Mouse (Mus musculus): ENCODE measurements at regions not wholly inside any gene's neighbourhood (a gene's known extent, or its start where the extent isn't known, plus 50 kb on each side); places are given as distances from the start of the nearest gene placed in this dataset.

DNA sequence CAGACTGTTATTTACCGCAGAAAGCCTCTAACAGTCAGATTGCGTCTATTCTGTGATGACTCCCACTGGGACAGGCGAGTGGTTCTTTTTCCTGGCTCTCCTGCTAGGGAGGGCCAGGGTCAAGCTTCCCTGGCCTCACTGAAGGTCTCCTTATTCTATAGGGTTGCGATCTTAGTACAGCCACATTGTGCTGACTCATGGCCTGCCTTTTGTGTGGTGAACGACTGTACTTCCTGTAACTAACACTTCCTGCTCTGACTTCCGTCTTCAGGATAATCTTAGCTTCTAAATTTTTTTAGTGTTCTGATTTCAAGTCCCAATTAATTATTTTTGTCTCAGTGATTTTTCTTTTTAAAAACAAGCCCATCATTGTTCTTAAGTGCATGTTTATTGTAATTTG, 203.4 kb upstream of the Tbc1d5 start:
- ATAC-seq (ENCODE audit: low FRiP score, low TSS enrichment) = no peak

DNA sequence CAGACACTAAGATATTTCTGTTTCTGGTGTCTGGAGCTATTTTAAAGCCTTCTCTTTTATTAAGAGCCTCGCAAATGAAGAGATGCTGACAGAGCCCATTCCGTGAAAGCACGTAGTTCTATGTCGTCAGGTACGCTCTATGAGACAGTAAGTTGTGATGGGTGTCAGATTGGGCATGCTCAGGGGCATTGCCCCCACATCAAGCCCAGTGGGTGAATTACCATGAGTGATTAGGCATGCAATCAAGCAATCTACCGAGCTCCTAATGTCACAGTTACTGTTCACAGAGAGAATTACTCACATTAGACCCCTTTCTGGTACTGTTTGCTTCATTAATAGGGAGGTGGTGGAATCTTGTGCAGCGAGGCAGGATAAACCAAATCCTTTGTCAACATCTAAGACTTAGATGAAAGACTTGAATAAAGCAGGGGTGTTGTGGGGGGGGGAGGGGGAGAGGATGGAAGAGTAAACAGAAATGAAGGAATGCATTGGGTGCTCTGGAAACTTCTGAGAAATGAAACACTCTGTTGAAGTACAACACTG, 192.9 kb upstream of the Tbc1d5 start:
- Histone ChIP-seq H3K4me1 (ENCODE audit: insufficient read depth, low read length) (0 out of 2 replicates have a peak, but pooled peaks cover 4% of the 10 kb centered on the region), H3K27me3 (ENCODE audit: insufficient read depth, low read length) (no peaks in the 10 kb centered on the region), H3K9ac (replicated peaks; ENCODE audit: low read length) (no peak overlapping the region), H3K36me3 (ENCODE audit: insufficient read depth, low read length) (no peaks in the 10 kb centered on the region), H3K4me2 (replicated peaks; ENCODE audit: low read depth, low read length) (no peak overlapping the region), H3K27ac (ENCODE audit: low read length) (no peak overlapping the region), H3K9me3 (ENCODE audit: low read length) (no peaks in the 10 kb centered on the region), H3K4me3 (ENCODE audit: low read length) (no peak overlapping the region)
- no peak for ATAC-seq (ENCODE audit: low FRiP score, low TSS enrichment)
- WGBS = 60% methylated on average over 7 of the region's 7 CpGs

More for the DNA sequence above, 203.4 kb upstream of the Tbc1d5 start:
- no peak overlapping the region for H3K27ac ChIP-seq (ENCODE audit: low read length)
- no peak overlapping the region for H3K4me3 ChIP-seq (ENCODE audit: low read length)
- H3K4me1 ChIP-seq (ENCODE audit: insufficient read depth, low read length) = no peaks in the 10 kb centered on the region
- 64% methylated on average over 6 of the region's 6 CpGs for WGBS
- no peak overlapping the region for H3K9ac ChIP-seq (replicated peaks; ENCODE audit: low read length)
- no peaks in the 10 kb centered on the region for H3K9me3 ChIP-seq (ENCODE audit: low read length)
- H3K4me2 ChIP-seq (replicated peaks; ENCODE audit: low read depth, low read length) = no peak overlapping the region
- H3K27me3 ChIP-seq (ENCODE audit: insufficient read depth, low read length) = no peaks in the 10 kb centered on the region
- no peaks in the 10 kb centered on the region for H3K36me3 ChIP-seq (ENCODE audit: insufficient read depth, low read length)

GRCm38 (mm10) chr17:51370990-51371389, 191.8 kb upstream of the Tbc1d5 start:
- Histone ChIP-seq H3K27me3 (ENCODE audit: insufficient read depth, low read length) (no peaks in the 10 kb centered on the region), H3K4me3 (ENCODE audit: low read length) (no peak overlapping the region), H3K27ac (ENCODE audit: low read length) (no peak overlapping the region), H3K9me3 (ENCODE audit: low read length) (no peaks in the 10 kb centered on the region), H3K4me1 (ENCODE audit: insufficient read depth, low read length) (0 out of 2 replicates have a peak, but pooled peaks cover 4% of the 10 kb centered on the region), H3K4me2 (replicated peaks; ENCODE audit: low read depth, low read length) (no peak overlapping the region), H3K9ac (replicated peaks; ENCODE audit: low read length) (no peak overlapping the region), H3K36me3 (ENCODE audit: insufficient read depth, low read length) (no peaks in the 10 kb centered on the region)
- 92% methylated on average over 7 of the region's 7 CpGs for WGBS
- no peak for ATAC-seq (ENCODE audit: low FRiP score, low TSS enrichment)

DNA sequence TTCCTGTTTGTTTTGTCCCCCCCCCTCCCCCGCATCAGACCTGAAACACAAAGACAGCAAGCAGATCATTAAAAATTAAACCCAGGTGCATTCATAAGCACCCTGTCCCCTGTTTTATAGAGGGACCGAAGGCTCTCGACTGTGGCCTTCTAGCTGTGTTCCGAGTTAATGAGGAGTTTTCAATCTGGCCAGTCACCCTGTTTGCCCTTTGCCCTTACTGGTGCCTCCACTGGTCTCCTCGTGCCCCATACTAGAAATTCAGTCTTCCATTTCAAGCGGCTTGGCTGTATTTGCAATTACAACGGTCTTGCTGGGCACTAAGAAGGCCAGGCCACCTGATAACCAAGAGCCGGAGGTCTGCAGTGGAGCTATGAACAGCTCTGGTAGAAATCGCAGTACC, 190.9 kb upstream of the Tbc1d5 start:
- H3K4me2 ChIP-seq (replicated peaks; ENCODE audit: low read depth, low read length) = no peak overlapping the region
- no peaks in the 10 kb centered on the region for H3K36me3 ChIP-seq (ENCODE audit: insufficient read depth, low read length)
- no peaks in the 10 kb centered on the region for H3K27me3 ChIP-seq (ENCODE audit: insufficient read depth, low read length)
- 34% methylated on average over 9 of the region's 9 CpGs for WGBS
- ATAC-seq (ENCODE audit: low FRiP score, low TSS enrichment) = peak; percentile 78
- no peak overlapping the region for H3K4me3 ChIP-seq (ENCODE audit: low read length)
- no peaks in the 10 kb centered on the region for H3K9me3 ChIP-seq (ENCODE audit: low read length)
- no peak overlapping the region for H3K27ac ChIP-seq (ENCODE audit: low read length)
- H3K9ac ChIP-seq (replicated peaks; ENCODE audit: low read length) = no peak overlapping the region
- H3K4me1 ChIP-seq (ENCODE audit: insufficient read depth, low read length) = 0 out of 2 replicates have a peak, but pooled peaks cover 4% of the 10 kb centered on the region

DNA sequence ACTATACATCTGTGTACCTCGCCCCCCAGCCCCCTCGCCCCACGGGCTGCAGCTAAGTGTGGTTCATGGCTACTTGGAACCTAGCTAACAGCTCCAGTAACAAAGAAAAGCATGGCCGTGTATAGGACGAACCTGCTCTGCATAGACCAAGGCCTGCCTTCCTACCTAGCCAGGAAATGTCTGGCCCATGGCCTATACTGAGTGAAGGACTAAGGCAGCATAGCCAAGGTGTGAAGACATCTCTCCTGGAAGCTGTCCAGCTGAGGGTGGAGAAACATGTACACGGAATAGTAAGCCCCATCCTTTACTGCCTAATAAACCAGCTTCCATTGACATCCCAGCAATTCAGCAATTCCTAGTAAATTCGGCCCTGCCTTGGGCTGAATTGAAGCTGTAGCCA, 183.6 kb upstream of the Tbc1d5 start:
- Histone ChIP-seq H3K9ac (replicated peaks; ENCODE audit: low read length) (no peak overlapping the region), H3K4me2 (replicated peaks; ENCODE audit: low read depth, low read length) (no peak overlapping the region), H3K27me3 (ENCODE audit: insufficient read depth, low read length) (no peaks in the 10 kb centered on the region), H3K4me3 (ENCODE audit: low read length) (no peak overlapping the region), H3K9me3 (ENCODE audit: low read length) (no peaks in the 10 kb centered on the region), H3K27ac (ENCODE audit: low read length) (no peak overlapping the region), H3K4me1 (ENCODE audit: insufficient read depth, low read length) (no peaks in the 10 kb centered on the region), H3K36me3 (ENCODE audit: insufficient read depth, low read length) (no peaks in the 10 kb centered on the region)
- 89% methylated on average over 7 of the region's 7 CpGs for WGBS
- ATAC-seq (ENCODE audit: low FRiP score, low TSS enrichment) = no peak

DNA sequence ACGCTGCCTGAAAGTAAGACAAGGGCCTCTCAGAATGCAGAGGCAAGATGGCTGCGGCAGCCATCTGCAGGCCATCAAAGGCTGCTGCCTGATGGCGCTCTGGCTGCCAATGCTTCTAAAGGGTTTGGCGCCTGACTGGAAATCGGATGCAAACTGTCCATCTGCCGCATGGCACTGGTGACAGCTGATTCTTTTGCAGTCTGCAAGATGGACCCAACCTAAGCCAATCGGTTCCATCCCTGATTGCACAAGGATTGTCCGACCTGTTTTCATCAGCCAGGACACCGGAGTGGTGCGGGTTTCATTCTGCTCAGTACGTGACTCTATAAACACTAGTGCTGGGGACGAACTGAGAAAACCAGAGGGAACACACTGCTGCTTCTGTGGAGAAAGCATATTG, 183.1 kb upstream of the Tbc1d5 start:
- no peaks in the 10 kb centered on the region for H3K27me3 ChIP-seq (ENCODE audit: insufficient read depth, low read length)
- WGBS = 96% methylated on average over 12 of the region's 12 CpGs
- H3K9me3 ChIP-seq (ENCODE audit: low read length) = no peaks in the 10 kb centered on the region
- H3K4me1 ChIP-seq (ENCODE audit: insufficient read depth, low read length) = no peaks in the 10 kb centered on the region
- H3K36me3 ChIP-seq (ENCODE audit: insufficient read depth, low read length) = no peaks in the 10 kb centered on the region
- H3K4me3 ChIP-seq (ENCODE audit: low read length) = no peak overlapping the region
- H3K27ac ChIP-seq (ENCODE audit: low read length) = no peak overlapping the region
- no peak overlapping the region for H3K9ac ChIP-seq (replicated peaks; ENCODE audit: low read length)
- ATAC-seq (ENCODE audit: low FRiP score, low TSS enrichment) = no peak
- no peak overlapping the region for H3K4me2 ChIP-seq (replicated peaks; ENCODE audit: low read depth, low read length)

DNA sequence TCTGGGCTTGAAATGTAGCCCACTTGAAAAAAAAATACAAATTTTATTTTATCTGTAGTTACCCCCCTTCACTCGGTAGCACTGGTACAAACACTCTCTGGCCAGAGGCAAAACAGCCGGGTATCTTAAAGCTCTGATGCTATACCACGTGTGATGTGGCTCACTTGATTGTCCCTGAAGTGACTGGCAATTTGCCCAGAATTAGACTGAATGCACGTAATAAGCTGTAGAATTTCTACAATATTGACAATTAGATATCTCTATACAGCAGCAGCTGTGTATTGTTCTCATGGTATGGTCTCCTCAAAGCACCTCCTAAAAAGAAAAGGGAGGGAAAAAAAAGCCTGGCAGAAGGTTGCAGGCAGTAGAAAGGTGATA, 179.2 kb upstream of the Tbc1d5 start:
- no peak overlapping the region for H3K27ac ChIP-seq (ENCODE audit: low read length)
- 49% methylated on average over 4 of the region's 4 CpGs for WGBS
- H3K9ac ChIP-seq (replicated peaks; ENCODE audit: low read length) = no peak overlapping the region
- no peak overlapping the region for H3K4me2 ChIP-seq (replicated peaks; ENCODE audit: low read depth, low read length)
- no peak for ATAC-seq (ENCODE audit: low FRiP score, low TSS enrichment)
- no peaks in the 10 kb centered on the region for H3K4me1 ChIP-seq (ENCODE audit: insufficient read depth, low read length)
- no peak overlapping the region for H3K4me3 ChIP-seq (ENCODE audit: low read length)
- no peaks in the 10 kb centered on the region for H3K9me3 ChIP-seq (ENCODE audit: low read length)
- H3K36me3 ChIP-seq (ENCODE audit: insufficient read depth, low read length) = no peaks in the 10 kb centered on the region
- H3K27me3 ChIP-seq (ENCODE audit: insufficient read depth, low read length) = no peaks in the 10 kb centered on the region

- Histone ChIP-seq H3K27me3 (ENCODE audit: insufficient read depth, low read length) (no peaks in the 10 kb centered on the region), H3K4me1 (ENCODE audit: insufficient read depth, low read length) (no peaks in the 10 kb centered on the region), H3K9ac (replicated peaks; ENCODE audit: low read length) (no peak overlapping the region), H3K27ac (ENCODE audit: low read length) (no peak overlapping the region), H3K4me3 (ENCODE audit: low read length) (no peak overlapping the region), H3K9me3 (ENCODE audit: low read length) (no peaks in the 10 kb centered on the region), H3K4me2 (replicated peaks; ENCODE audit: low read depth, low read length) (no peak overlapping the region), H3K36me3 (ENCODE audit: insufficient read depth, low read length) (no peaks in the 10 kb centered on the region)
- no peak for ATAC-seq (ENCODE audit: low FRiP score, low TSS enrichment)
- 69% methylated on average over 5 of the region's 5 CpGs for WGBS
These were observed 178.7 kb upstream of the Tbc1d5 start for GRCm38 (mm10) chr17:51357690-51358361.

- 83% methylated on average over 8 of the region's 8 CpGs for WGBS
- H3K36me3 ChIP-seq (ENCODE audit: insufficient read depth, low read length) = no peaks in the 10 kb centered on the region
These were observed 177.3 kb upstream of the Tbc1d5 start for GRCm38 (mm10) chr17:51356447-51356846.

DNA sequence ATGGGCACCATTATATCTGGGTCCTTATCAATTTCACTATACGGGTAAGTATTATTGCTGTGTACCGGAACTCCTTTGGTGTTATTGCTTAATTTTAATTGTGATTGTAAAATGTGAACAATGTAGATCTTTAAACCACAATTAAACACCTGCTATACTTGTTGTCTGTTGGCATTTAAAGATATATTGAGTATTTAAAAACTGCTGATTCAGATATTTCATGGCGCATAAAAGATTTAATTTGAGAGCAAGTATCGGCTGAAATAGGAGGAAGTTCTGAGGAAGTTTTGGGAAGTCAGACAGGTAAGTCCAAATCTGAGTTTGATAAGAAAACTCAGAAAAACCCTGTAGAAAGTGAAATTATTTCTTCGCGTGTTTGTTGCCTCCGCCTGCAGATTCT, 142.7 kb upstream of the Tbc1d5 start:
- H3K27me3 ChIP-seq (ENCODE audit: insufficient read depth, low read length) = no peaks in the 10 kb centered on the region
- H3K4me2 ChIP-seq (replicated peaks; ENCODE audit: low read depth, low read length) = 0 out of 2 replicates have a peak overlapping the region, but pooled peaks have one; percentile 31
- H3K4me1 ChIP-seq (ENCODE audit: insufficient read depth, low read length) = peaks cover 3% of the 10 kb centered on the region; the same call in 1 of the 2 replicates
- H3K4me3 ChIP-seq (ENCODE audit: low read length) = no peak overlapping the region
- no peak overlapping the region for H3K9ac ChIP-seq (replicated peaks; ENCODE audit: low read length)
- no peaks in the 10 kb centered on the region for H3K36me3 ChIP-seq (ENCODE audit: insufficient read depth, low read length)
- H3K9me3 ChIP-seq (ENCODE audit: low read length) = no peaks in the 10 kb centered on the region
- H3K27ac ChIP-seq (ENCODE audit: low read length) = no peak overlapping the region
- WGBS = 75% methylated on average over 7 of the region's 7 CpGs
- ATAC-seq (ENCODE audit: low FRiP score, low TSS enrichment) = no peak

More at GRCm38 (mm10) chr17:51356447-51356846, 177.3 kb upstream of the Tbc1d5 start:
- Histone ChIP-seq H3K27me3 (ENCODE audit: insufficient read depth, low read length) (no peaks in the 10 kb centered on the region), H3K4me3 (ENCODE audit: low read length) (no peak overlapping the region), H3K4me1 (ENCODE audit: insufficient read depth, low read length) (no peaks in the 10 kb centered on the region), H3K27ac (ENCODE audit: low read length) (no peak overlapping the region), H3K4me2 (replicated peaks; ENCODE audit: low read depth, low read length) (no peak overlapping the region), H3K9ac (replicated peaks; ENCODE audit: low read length) (no peak overlapping the region), H3K9me3 (ENCODE audit: low read length) (no peaks in the 10 kb centered on the region)
- ATAC-seq (ENCODE audit: low FRiP score, low TSS enrichment) = no peak

Data from kidney, embryonic 16.5 days (tissue).